Mouse (Mus musculus): ENCODE data around the gene Elfn1.

Gene Elfn1

GRCm38 (mm10) chr5:140022861-140023260, 115.1 kb downstream of the Elfn1 start:
- WGBS: 66% methylated on average over 6 of the region's 6 CpGs

GRCm38 (mm10) chr5:140023941-140024500, 116.3 kb downstream of the Elfn1 start:
- 26% methylated on average over 3 of the region's 3 CpGs for WGBS
